ENCODE assay signal across 14 mouse cellular contexts in genomic region chr11:120052274-120052673, GRCm38 (mm10). TPM values are rescaled to one million over a fixed set of nuclear protein-coding genes. Genes with fewer than 3 reads are reported as not detected.
DNase-seq lines count a peak whose midpoint lies in the region; ATAC-seq and TF ChIP-seq lines count a peak whose summit lies in the region.
"Had no signal": no experiment of that assay in that cellular context is flagged by ENCODE, and none has a peak within 500 bp of the region (broad histone marks: within the 10 kb centered on the region; RNA-seq: fewer than 3 reads in every experiment).

No protein-coding gene starts in this region.

- H3K4me3 ChIP-seq in intestine, postnatal 0 days (ENCODE audit: low read depth, low read length), result no peak overlapping the region
- H3K4me3 ChIP-seq in intestine, embryonic 15.5 days (replicated peaks), result no peak overlapping the region
- no peak overlapping the region for H3K4me3 ChIP-seq in lung, postnatal 0 days (ENCODE audit: low read depth, low read length)
- H3K4me3 ChIP-seq: layer of hippocampus, adult 2 months had no signal

- H3K4me2 ChIP-seq in intestine, postnatal 0 days (replicated peaks; ENCODE audit: low read depth), result no peak overlapping the region
- no peak overlapping the region for H3K4me2 ChIP-seq in intestine, embryonic 15.5 days (replicated peaks)
- H3K4me2 ChIP-seq in lung, postnatal 0 days (replicated peaks; ENCODE audit: low read depth, low read length), result no peak overlapping the region

- H3K4me1 ChIP-seq in intestine, postnatal 0 days (replicated peaks; ENCODE audit: control insufficient read depth, insufficient read depth, low read length), result no peaks in the 10 kb centered on the region
- peaks cover 25% of the 10 kb centered on the region for H3K4me1 ChIP-seq in intestine, embryonic 15.5 days (replicated peaks)
- H3K4me1 ChIP-seq in lung, postnatal 0 days (ENCODE audit: insufficient read depth, low read depth, low read length), result peaks cover 5% of the 10 kb centered on the region; the same call in 1 of the 2 replicates

- no peak for TF ChIP-seq EP300 in lung, postnatal 0 days (IDR thresholded peaks at IDR 0.05)

- H3K27ac ChIP-seq in intestine, postnatal 0 days (ENCODE audit: low read depth, low read length), result no peak overlapping the region
- H3K27ac ChIP-seq in intestine, embryonic 15.5 days, result no peak overlapping the region
- H3K27ac ChIP-seq in lung, postnatal 0 days (ENCODE audit: low read length), result no peak overlapping the region

- ATAC-seq in cerebellum, adult (ENCODE audit: insufficient number of reproducible peaks, low FRiP score, low TSS enrichment), result no peak
- ATAC-seq in intestine, postnatal 0 days, result peak; percentile 19; the same call in 1 of the 2 replicates
- no peak for ATAC-seq in intestine, embryonic 15.5 days
- peak; percentile 68 for ATAC-seq in lung, postnatal 0 days

- H3K36me3 ChIP-seq in intestine, postnatal 0 days (ENCODE audit: control insufficient read depth, insufficient read depth), result no peaks in the 10 kb centered on the region
- no peaks in the 10 kb centered on the region for H3K36me3 ChIP-seq in intestine, embryonic 15.5 days
- H3K36me3 ChIP-seq in lung, postnatal 0 days (ENCODE audit: insufficient read depth, low read length), result no peaks in the 10 kb centered on the region

- no peak for TF ChIP-seq CTCF in intestine, postnatal 0 days (IDR thresholded peaks at IDR 0.05; ENCODE audit: low read depth)
- TF ChIP-seq CTCF in lung, postnatal 0 days (IDR thresholded peaks at IDR 0.05), result no peak

- H3K9ac ChIP-seq in intestine, postnatal 0 days (ENCODE audit: low read depth, low read length), result no peak overlapping the region
- no peak overlapping the region for H3K9ac ChIP-seq in intestine, embryonic 15.5 days
- no peak overlapping the region for H3K9ac ChIP-seq in lung, postnatal 0 days (replicated peaks; ENCODE audit: low read depth)

- 47% methylated on average over 9 of the region's 9 CpGs for WGBS in intestine, postnatal 0 days
- WGBS in intestine, embryonic 15.5 days, result 61% methylated on average over 9 of the region's 9 CpGs
- WGBS in lung, postnatal 0 days, result 47% methylated on average over 9 of the region's 9 CpGs

- peaks cover 17% of the 10 kb centered on the region; the same call in 1 of the 2 replicates for H3K27me3 ChIP-seq in intestine, postnatal 0 days (replicated peaks; ENCODE audit: control insufficient read depth, insufficient read depth, low read length)
- peaks cover 15% of the 10 kb centered on the region for H3K27me3 ChIP-seq in intestine, embryonic 15.5 days (replicated peaks)
- peaks cover 9% of the 10 kb centered on the region for H3K27me3 ChIP-seq in lung, postnatal 0 days (replicated peaks; ENCODE audit: insufficient read depth, low read length)

- no peaks in the 10 kb centered on the region for H3K9me3 ChIP-seq in intestine, postnatal 0 days (ENCODE audit: control insufficient read depth)
- no peaks in the 10 kb centered on the region for H3K9me3 ChIP-seq in intestine, embryonic 15.5 days
- H3K9me3 ChIP-seq in lung, postnatal 0 days (ENCODE audit: low read length), result no peaks in the 10 kb centered on the region

- peak; percentile 7 to 26 for DNase-seq in cerebellum, postnatal 25 days
- peak; percentile 50 for DNase-seq in lung, postnatal 0 days (ENCODE audit: low spot score)
- DNase-seq in lung, adult 18-20 months, result no peak
- no peak for DNase-seq in layer of hippocampus, adult 18-20 months (ENCODE audit: low spot score in 2 of 2)
- no peak for DNase-seq in ovary, postnatal 36 days (ENCODE audit: low spot score)
- DNase-seq: cerebellum, adult 18-20 months; liver; midbrain, embryonic 14.5 days; right cerebral cortex, postnatal 4 days; thymus, postnatal 14 days had no signal

RNA-seq across cellular contexts. Expression of gene Aatk, which starts 5.3 kb away (rescaled TPM):
- 1.6 and 1.7 TPM in 2 replicates for polyA plus RNA-seq in intestine, postnatal 0 days (2015; fragmentation: Nextera tagmentation; extraction: Ambion mirVana)
- polyA plus RNA-seq in intestine, embryonic 15.5 days (2015; fragmentation: Nextera tagmentation; extraction: Ambion mirVana), result 3.1 and 3.4 TPM in 2 replicates
- polyA plus RNA-seq in lung, postnatal 0 days (2015; fragmentation: Nextera tagmentation; extraction: Ambion mirVana), result 1.4 and 1.7 TPM in 2 replicates
- 100 to 1,000 TPM; 205 to 215 TPM for total RNA-seq in layer of hippocampus, adult 18-20 months (2021)

RNA-seq across cellular contexts. Expression of gene Cep131, which starts 34.4 kb away (rescaled TPM):
- 4.8 and 5.6 TPM in 2 replicates for polyA plus RNA-seq in intestine, postnatal 0 days (2015; fragmentation: Nextera tagmentation; extraction: Ambion mirVana)
- polyA plus RNA-seq in intestine, embryonic 15.5 days (2015; fragmentation: Nextera tagmentation; extraction: Ambion mirVana), result 14.2 and 19.7 TPM in 2 replicates
- 7.6 and 9.6 TPM in 2 replicates for polyA plus RNA-seq in lung, postnatal 0 days (2015; fragmentation: Nextera tagmentation; extraction: Ambion mirVana)
- 10 to 100 TPM; 31.7 to 32.5 TPM for total RNA-seq in layer of hippocampus, adult 18-20 months (2021)

RNA-seq across cellular contexts. Expression of gene Tepsin, which starts 46.3 kb away (rescaled TPM):
- 13.5 and 15.1 TPM in 2 replicates for polyA plus RNA-seq in intestine, postnatal 0 days (2015; fragmentation: Nextera tagmentation; extraction: Ambion mirVana)
- 15.4 and 17.7 TPM in 2 replicates for polyA plus RNA-seq in intestine, embryonic 15.5 days (2015; fragmentation: Nextera tagmentation; extraction: Ambion mirVana)
- polyA plus RNA-seq in lung, postnatal 0 days (2015; fragmentation: Nextera tagmentation; extraction: Ambion mirVana), result 8.2 TPM in 2 replicates
- 10 to 100 TPM; 13.9 to 17.9 TPM for total RNA-seq in layer of hippocampus, adult 18-20 months (2021)

RNA-seq across cellular contexts. Expression of gene Ndufaf8, which starts 46.5 kb away (rescaled TPM):
- polyA plus RNA-seq in intestine, postnatal 0 days (2015; fragmentation: Nextera tagmentation; extraction: Ambion mirVana), result 153 TPM in 2 replicates
- 90.8 and 109 TPM in 2 replicates for polyA plus RNA-seq in intestine, embryonic 15.5 days (2015; fragmentation: Nextera tagmentation; extraction: Ambion mirVana)
- polyA plus RNA-seq in lung, postnatal 0 days (2015; fragmentation: Nextera tagmentation; extraction: Ambion mirVana), result 69.6 and 76.9 TPM in 2 replicates
- total RNA-seq in layer of hippocampus, adult 18-20 months (2021), result 10 to 100 TPM; 38.6 to 39.3 TPM

Comparison
In these comparisons a context has a peak if more than half of its experiments do, and no peak if none do; other contexts are left out.
1. DNase-seq: peak in cerebellum, postnatal 25 days (2 of 2) and lung, postnatal 0 days (single experiment); none in lung, adult 18-20 months (0 of 2), layer of hippocampus, adult 18-20 months (0 of 2) and ovary, postnatal 36 days (single experiment).
2. ATAC-seq: peak in intestine, postnatal 0 days (single experiment) and lung, postnatal 0 days (single experiment); none in cerebellum, adult (single experiment) and intestine, embryonic 15.5 days (single experiment).